Mouse (Mus musculus) right cerebral cortex, adult 2 months (tissue): ENCODE measurements at regions not wholly inside any gene's neighbourhood (a gene's known extent, or its start where the extent isn't known, plus 50 kb on each side); places are given as distances from the start of the nearest gene placed in this dataset.

Source experiments
- DNase-seq, 2 experiments: peaks; one replicate each; pipeline ENCODE4 v3.0.0; 2021 to 2022; ENCODE audit warnings: low spot score in 2 of 2

GRCm38 (mm10) chr13:102640171-102640570, 53.2 kb upstream of the Cd180 start:
- DNase-seq = no peak
